Mouse (Mus musculus) thymus, adult 2 months (tissue): ENCODE data around the gene Ewsr1.

Source experiments
- CTCF ChIP-seq: fragments of 200-500 bp; IDR thresholded peaks from 2 replicates; pipeline ENCODE4 v1.5.1; 2012; ENCODE audit warnings: mild to moderate bottlenecking, control low read depth, low read length, moderate library complexity, borderline replicate concordance; ENCODE audit not compliant: control insufficient read depth, poor library complexity, insufficient read depth; ENCODE audit errors: extremely low read depth
- POLR2A ChIP-seq: fragments of 200-500 bp; IDR thresholded peaks from 2 replicates; pipeline ENCODE4 v1.6.1; 2012; ENCODE audit warnings: mild to moderate bottlenecking, low read length, control low read depth, moderate library complexity; ENCODE audit not compliant: control insufficient read depth, poor library complexity, insufficient read depth; ENCODE audit errors: extremely low read depth

DNA sequence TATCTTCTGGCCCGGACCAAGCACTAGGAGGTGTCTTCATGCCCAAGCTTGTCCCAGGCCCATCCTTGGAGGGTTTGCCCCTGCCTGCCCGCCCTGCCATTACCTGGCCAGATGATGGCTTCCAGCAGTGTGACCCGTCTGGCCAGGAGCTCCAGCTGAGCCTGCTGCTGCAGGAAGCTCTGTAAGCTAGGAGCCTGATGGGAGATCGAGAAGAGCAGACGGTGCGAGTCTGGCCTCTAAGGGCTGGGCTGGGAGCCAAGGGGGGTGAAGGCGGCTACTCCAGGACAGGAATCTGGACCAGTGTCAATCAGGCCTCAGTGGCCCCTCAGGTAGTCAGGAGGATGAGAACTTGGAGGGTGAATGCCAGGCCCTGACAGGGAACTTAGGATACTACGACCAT, 10.4 kb upstream of the Ewsr1 start:
- no peak for TF ChIP-seq POLR2A
- no peak for TF ChIP-seq CTCF
